Mouse (Mus musculus) heart, adult 11 months (tissue): ENCODE measurements around the gene Elavl1.

Source experiments
- DNase-seq: peaks from one replicate; pipeline ENCODE4 v3.0.0; 2022

Elavl1 gene

GRCm38 (mm10) chr8:4256911-4257310, 68.3 kb downstream of the Elavl1 start:
- peak; percentile 81 for DNase-seq

DNA sequence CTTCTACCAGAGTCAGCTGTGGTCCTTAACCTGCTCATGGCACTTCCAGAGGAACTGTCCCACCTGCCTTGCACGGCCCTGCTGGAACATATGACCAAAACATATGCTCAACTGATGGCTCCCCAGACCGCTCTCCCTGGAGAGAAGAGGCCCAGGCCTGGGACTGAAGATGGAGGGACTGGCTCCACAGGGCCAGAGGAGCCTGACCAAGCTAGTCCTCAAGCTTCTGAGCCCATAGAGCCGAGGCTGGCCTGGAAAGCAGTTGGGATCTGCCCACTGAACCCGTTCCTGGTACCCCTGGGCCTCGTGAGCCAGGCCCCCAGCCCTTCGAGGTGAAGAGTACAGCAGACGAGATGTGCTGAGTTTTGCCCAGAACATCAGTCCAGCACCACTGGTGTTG, 69.7 kb downstream of the Elavl1 start:
- peak; percentile 90 for DNase-seq

- DNase-seq, result peak; percentile 89
These were observed 71.2 kb downstream of the Elavl1 start for GRCm38 (mm10) chr8:4254001-4254400.

- DNase-seq, result peak; percentile 99
These were observed 72.0 kb downstream of the Elavl1 start, which contains the start of gene Snapc2 for GRCm38 (mm10) chr8:4252934-4253841. Snapc2 (plus strand) TSS chr8:4253080.

DNA sequence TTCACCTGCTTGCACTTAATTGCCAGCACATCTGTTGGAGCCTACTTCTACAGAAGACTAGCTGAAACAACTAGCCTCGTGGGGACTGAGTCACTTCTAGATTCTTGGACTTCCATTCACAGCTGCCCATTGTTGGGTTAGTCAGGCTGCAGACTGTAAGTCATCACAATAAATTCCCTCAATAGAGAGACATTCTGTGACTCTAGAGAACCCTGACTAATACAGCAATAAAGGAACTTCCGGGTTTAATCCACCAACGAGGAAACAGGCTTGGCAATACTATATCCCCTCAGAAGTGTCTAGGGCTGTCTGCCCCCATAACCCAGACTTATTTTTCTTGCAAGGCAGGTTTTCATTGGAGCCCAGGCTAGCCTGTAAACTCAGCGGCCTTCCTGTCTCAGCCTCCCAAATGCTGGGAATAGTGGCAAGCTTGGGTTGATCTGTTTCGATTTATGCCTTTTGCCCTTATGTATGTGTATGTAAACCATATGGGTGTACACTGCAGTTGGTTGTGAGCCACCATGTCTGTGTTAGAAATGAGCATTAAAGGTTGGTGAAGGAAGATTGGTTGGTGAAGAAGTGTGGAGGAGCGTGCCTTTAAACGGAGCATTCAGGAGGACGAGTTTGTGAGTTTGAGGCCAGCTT, 73.0 kb downstream of the Elavl1 start:
- peak; percentile 88 for DNase-seq

DNA sequence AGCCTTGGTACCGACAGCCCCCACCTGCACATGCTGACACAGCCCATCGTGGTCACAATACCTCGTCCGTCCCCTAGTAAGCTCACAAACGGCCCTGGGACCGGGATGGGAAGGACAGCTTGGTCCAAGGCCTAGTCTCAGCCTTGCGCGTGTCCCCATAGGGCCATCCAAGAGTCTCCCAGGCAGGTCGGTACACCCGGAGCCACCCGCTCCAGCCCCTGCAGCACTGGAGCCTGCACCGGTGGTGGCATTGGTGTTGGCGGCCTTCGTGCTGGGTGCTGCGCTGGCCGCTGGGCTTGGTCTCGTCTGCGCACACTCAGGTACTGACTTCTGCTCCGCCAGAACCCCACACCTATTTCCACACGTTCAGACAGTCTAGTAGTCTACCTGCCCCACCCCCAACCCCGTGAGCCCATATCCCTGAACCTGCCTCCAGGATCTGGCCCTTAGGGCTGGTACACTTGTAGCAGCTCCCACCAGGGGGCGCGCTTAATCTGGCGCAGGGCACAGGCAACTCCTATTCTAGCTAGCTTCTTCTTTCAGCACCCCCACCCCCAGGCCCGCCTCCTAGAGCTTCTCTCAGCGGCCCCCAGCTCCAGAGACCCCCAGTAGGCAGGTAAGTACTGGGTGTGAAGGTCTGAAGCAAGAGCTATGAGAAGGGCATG, 74.8 kb downstream of the Elavl1 start:
- peak; percentile 98 for DNase-seq

DNA sequence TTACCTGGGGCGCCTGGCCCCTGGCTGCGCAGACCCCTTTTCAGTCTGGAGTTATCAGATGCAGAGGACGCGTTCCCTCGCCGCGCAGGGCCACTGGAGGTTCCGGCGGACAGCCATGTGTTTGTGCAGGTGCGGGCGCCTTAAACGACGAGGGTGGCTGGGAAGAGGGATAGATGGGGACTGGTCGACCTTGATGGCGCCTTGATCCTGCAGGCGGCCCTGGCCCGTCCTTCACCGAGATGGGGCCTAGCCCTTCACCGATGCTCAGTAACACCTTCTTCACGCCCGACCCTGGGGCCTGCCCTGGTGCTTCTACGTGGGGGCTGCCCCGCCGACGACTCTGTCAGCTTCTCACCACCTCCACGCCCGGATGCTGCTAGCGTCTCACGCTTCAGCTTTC, 76.0 kb downstream of the Elavl1 start:
- DNase-seq, result peak; percentile 93

- peak; percentile 91 for DNase-seq
These were observed 77.2 kb downstream of the Elavl1 start, which contains the start of gene Tgfbr3l for GRCm38 (mm10) chr8:4247951-4248540. Tgfbr3l (plus strand) TSS chr8:4248214.

GRCm38 (mm10) chr8:4247241-4247640, 78.0 kb downstream of the Elavl1 start:
- DNase-seq, result peak; percentile 70

DNA sequence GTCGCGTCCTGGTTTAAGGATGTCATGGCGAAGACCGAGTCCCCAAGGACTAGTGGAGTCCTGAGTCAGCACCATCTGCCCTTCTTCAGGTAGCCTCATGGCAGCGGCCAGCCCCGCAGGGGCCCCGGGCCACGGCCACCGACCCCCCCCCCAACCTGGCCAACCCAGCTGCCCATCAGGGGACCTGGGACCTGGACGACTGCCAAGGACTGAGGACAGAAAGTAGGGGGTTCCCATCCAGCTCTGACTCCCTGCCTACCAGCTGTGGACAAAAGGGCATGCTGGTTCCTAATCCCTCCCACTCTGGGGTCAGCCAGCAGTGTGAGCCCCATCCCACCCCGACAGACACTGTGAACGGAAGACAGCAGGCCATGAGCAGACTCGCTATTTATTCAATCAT, 79.5 kb downstream of the Elavl1 start:
- peak; percentile 91 for DNase-seq

DNA sequence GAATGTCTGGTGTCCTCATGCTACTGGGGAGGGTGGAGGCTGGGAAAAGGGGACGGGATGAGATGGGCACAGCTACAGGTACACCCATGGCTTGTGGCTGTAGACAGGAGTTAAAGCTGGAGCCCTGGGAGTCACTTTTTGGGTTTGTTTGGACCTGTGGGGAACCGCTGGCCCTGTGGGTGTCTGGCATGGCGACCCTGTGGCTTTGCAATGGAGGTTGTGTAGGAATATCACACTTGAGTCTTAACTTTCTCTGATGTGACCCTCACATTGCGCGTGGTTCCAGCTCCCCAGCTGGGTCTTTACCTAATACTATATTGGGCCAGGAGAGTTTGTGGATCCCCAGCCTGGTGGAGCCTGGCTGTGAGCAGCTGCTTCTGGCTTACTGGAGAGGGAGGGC, 80.2 kb downstream of the Elavl1 start:
- DNase-seq, result peak; percentile 90

GRCm38 (mm10) chr8:4239193-4239890, 85.9 kb downstream of the Elavl1 start:
- peak; percentile 92 for DNase-seq

- peak; percentile 100 for DNase-seq
These were observed 86.6 kb downstream of the Elavl1 start, which contains the start of the genes Map2k7 and Gm49320 for GRCm38 (mm10) chr8:4238434-4239192. Map2k7 (plus strand) TSS chr8:4238740. Gm49320 (plus strand) TSS chr8:4238865.

GRCm38 (mm10) chr8:4237814-4238433, 87.3 kb downstream of the Elavl1 start:
- DNase-seq, result no peak
